In genomic region chr2:12001938-12002899, GRCm38 (mm10) we compare ENCODE assay signal across 7 mouse cellular contexts.
DNase-seq lines count a peak whose midpoint lies in the region; ATAC-seq and TF ChIP-seq lines count a peak whose summit lies in the region.

No protein-coding gene starts in this region.

- 36% methylated on average over 24 of the region's 24 CpGs for WGBS in embryonic facial prominence, embryonic 13.5 days

- H3K27ac ChIP-seq in layer of hippocampus, adult 2 months: no peak overlapping the region
- H3K27ac ChIP-seq in embryonic facial prominence, embryonic 13.5 days: no peak overlapping the region

- no peak for ATAC-seq in embryonic facial prominence, embryonic 13.5 days (ENCODE audit: insufficient number of reproducible peaks, insufficient read depth, low FRiP score, low TSS enrichment, low read depth)

- H3K27me3 ChIP-seq in embryonic facial prominence, embryonic 13.5 days: no peaks in the 10 kb centered on the region; the same call in 1 of the 2 replicates

- DNase-seq in layer of hippocampus, adult 2 months (ENCODE audit: low spot score in 2 of 2): peak; percentile 43 to 53
- no peak for DNase-seq in layer of hippocampus, postnatal 25 days (ENCODE audit: extremely low spot score in 1 of 2, low spot score in 1 of 2)
- peak; percentile 80 for DNase-seq in NIH3T3 (ENCODE audit: low read depth)
- peak; percentile 28 for DNase-seq in lung, postnatal 10 days
- DNase-seq in ovary, postnatal 14 days (ENCODE audit: low spot score): no peak
- no peak for DNase-seq in urinary bladder, postnatal 25 days (ENCODE audit: low spot score)

- H3K9ac ChIP-seq in embryonic facial prominence, embryonic 13.5 days: no peak overlapping the region

- H3K4me1 ChIP-seq in embryonic facial prominence, embryonic 13.5 days: no peaks in the 10 kb centered on the region

- TF ChIP-seq CTCF in layer of hippocampus, adult 2 months (conservative IDR thresholded peaks at IDR 0.05): peak; percentile 82

- H3K36me3 ChIP-seq in embryonic facial prominence, embryonic 13.5 days: no peaks in the 10 kb centered on the region

- H3K4me2 ChIP-seq in embryonic facial prominence, embryonic 13.5 days: 0 out of 2 replicates have a peak overlapping the region, but pooled peaks have one; percentile 18

- no peak overlapping the region for H3K4me3 ChIP-seq in layer of hippocampus, adult 2 months
- H3K4me3 ChIP-seq in embryonic facial prominence, embryonic 13.5 days: no peak overlapping the region

- H3K9me3 ChIP-seq in embryonic facial prominence, embryonic 13.5 days: no peaks in the 10 kb centered on the region

Comparison
In these comparisons a context has a peak if more than half of its experiments do, and no peak if none do; other contexts are left out.
1. DNase-seq: peak in layer of hippocampus, adult 2 months (2 of 2), NIH3T3 (single experiment) and lung, postnatal 10 days (single experiment); none in layer of hippocampus, postnatal 25 days (0 of 2), ovary, postnatal 14 days (single experiment) and urinary bladder, postnatal 25 days (single experiment).